8 mouse cellular contexts compared by ENCODE assay signal in the genomic region with DNA sequence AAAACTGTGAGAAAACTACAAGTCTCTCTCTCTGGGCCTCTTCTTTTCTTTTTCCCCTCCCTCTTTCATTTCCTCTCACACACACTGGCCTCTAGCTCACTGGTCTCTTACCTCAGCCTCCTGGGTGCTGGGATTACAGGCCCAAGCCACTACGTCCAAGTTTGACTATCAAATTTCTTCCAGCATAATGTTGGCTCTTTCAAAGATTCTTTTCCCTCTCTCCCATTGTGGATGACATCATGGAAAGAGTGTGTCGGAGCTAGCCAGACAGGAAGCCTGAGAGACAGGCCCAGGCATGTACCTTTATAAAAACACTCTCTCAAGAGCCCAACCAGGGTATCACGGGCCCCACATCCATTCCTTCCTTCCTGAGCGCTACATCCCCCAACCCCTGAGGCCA. TPM values are rescaled to one million over a fixed set of nuclear protein-coding genes. Genes with fewer than 3 reads are reported as not detected.
A peak's percentile ranks its signal among the peaks of the same experiment; 100 is the strongest.
DNase-seq lines count a peak whose midpoint lies in the region; ATAC-seq and TF ChIP-seq lines count a peak whose summit lies in the region.

No protein-coding gene starts in this region.

- 60% methylated on average over 4 of the region's 4 CpGs for WGBS in forebrain, embryonic 13.5 days
- 48% methylated on average over 4 of the region's 4 CpGs for WGBS in forebrain, postnatal 0 days
- 60% methylated on average over 4 of the region's 4 CpGs for WGBS in hindbrain, embryonic 16.5 days
- WGBS in lung, embryonic 14.5 days, result 12% methylated on average over 4 of the region's 4 CpGs

- DNase-seq in forebrain, postnatal 0 days, result no peak
- DNase-seq in forelimb bud, embryonic 11.5 days (ENCODE audit: low read depth, low spot score), result peak; percentile 61
- DNase-seq in lung, embryonic 14.5 days, result peak; percentile 80
- no peak for DNase-seq in left cerebral cortex, postnatal 25 days (ENCODE audit: low spot score in 2 of 2)
- no peak for DNase-seq in thymus, postnatal 36 days
- no peak for DNase-seq in layer of hippocampus, adult 18-20 months (ENCODE audit: low spot score in 2 of 2)

- no peak overlapping the region for H3K9ac ChIP-seq in forebrain, embryonic 13.5 days
- H3K9ac ChIP-seq in forebrain, postnatal 0 days, result no peak overlapping the region
- no peak overlapping the region for H3K9ac ChIP-seq in hindbrain, embryonic 16.5 days (ENCODE audit: low read depth, low read length)
- H3K9ac ChIP-seq in lung, embryonic 14.5 days, result peak overlapping the region; percentile 11; the same call in 1 of the 2 replicates

- peaks cover 20% of the 10 kb centered on the region for H3K4me1 ChIP-seq in forebrain, embryonic 13.5 days
- 0 out of 2 replicates have a peak, but pooled peaks cover 7% of the 10 kb centered on the region for H3K4me1 ChIP-seq in forebrain, postnatal 0 days (ENCODE audit: insufficient read depth)
- peaks cover 15% of the 10 kb centered on the region for H3K4me1 ChIP-seq in hindbrain, embryonic 16.5 days (ENCODE audit: control insufficient read depth, insufficient read depth, low read depth, low read length)
- peaks cover 55% of the 10 kb centered on the region for H3K4me1 ChIP-seq in lung, embryonic 14.5 days (ENCODE audit: insufficient read depth)

- H3K27me3 ChIP-seq in forebrain, embryonic 13.5 days, result no peaks in the 10 kb centered on the region
- H3K27me3 ChIP-seq in forebrain, postnatal 0 days (ENCODE audit: insufficient read depth, low read length), result no peaks in the 10 kb centered on the region
- no peaks in the 10 kb centered on the region for H3K27me3 ChIP-seq in hindbrain, embryonic 16.5 days (replicated peaks; ENCODE audit: control insufficient read depth, insufficient read depth, low read length)
- no peaks in the 10 kb centered on the region for H3K27me3 ChIP-seq in lung, embryonic 14.5 days (ENCODE audit: insufficient read depth, low read length)

- H3K4me3 ChIP-seq in forebrain, embryonic 13.5 days, result no peak overlapping the region
- H3K4me3 ChIP-seq in forebrain, postnatal 0 days (ENCODE audit: low read depth, low read length), result no peak overlapping the region
- H3K4me3 ChIP-seq in hindbrain, embryonic 16.5 days (ENCODE audit: low read length), result no peak overlapping the region
- H3K4me3 ChIP-seq in lung, embryonic 14.5 days (ENCODE audit: low read depth, low read length), result no peak overlapping the region

- H3K36me3 ChIP-seq in forebrain, embryonic 13.5 days (ENCODE audit: poor library complexity, severe bottlenecking), result no peaks in the 10 kb centered on the region; the same call in 1 of the 2 replicates
- H3K36me3 ChIP-seq in forebrain, postnatal 0 days (ENCODE audit: insufficient read depth), result no peaks in the 10 kb centered on the region
- no peaks in the 10 kb centered on the region for H3K36me3 ChIP-seq in hindbrain, embryonic 16.5 days (ENCODE audit: control insufficient read depth, insufficient read depth, low read length)
- H3K36me3 ChIP-seq in lung, embryonic 14.5 days (ENCODE audit: insufficient read depth), result peaks cover 7% of the 10 kb centered on the region; the same call in 1 of the 2 replicates

- H3K27ac ChIP-seq in forebrain, embryonic 13.5 days, result peak overlapping the region; percentile 59; the same call in 1 of the 2 replicates
- H3K27ac ChIP-seq in forebrain, postnatal 0 days (ENCODE audit: low read depth, low read length), result no peak overlapping the region
- H3K27ac ChIP-seq in hindbrain, embryonic 16.5 days (ENCODE audit: low read depth, low read length), result peak overlapping the region; percentile 76
- H3K27ac ChIP-seq in lung, embryonic 14.5 days (ENCODE audit: low read depth), result peak overlapping the region; percentile 95

- no peak for ATAC-seq in forebrain, embryonic 13.5 days
- ATAC-seq in forebrain, postnatal 0 days, result no peak
- ATAC-seq in hindbrain, embryonic 16.5 days, result no peak
- no peak for ATAC-seq in lung, embryonic 14.5 days (ENCODE audit: insufficient read depth)

- H3K4me2 ChIP-seq in forebrain, embryonic 13.5 days, result no peak overlapping the region
- no peak overlapping the region for H3K4me2 ChIP-seq in forebrain, postnatal 0 days (ENCODE audit: low read depth)
- no peak overlapping the region for H3K4me2 ChIP-seq in hindbrain, embryonic 16.5 days (ENCODE audit: low read length)
- no peak overlapping the region for H3K4me2 ChIP-seq in lung, embryonic 14.5 days

- H3K9me3 ChIP-seq in forebrain, embryonic 13.5 days (replicated peaks), result 0 out of 2 replicates have a peak, but pooled peaks cover 6% of the 10 kb centered on the region
- H3K9me3 ChIP-seq in forebrain, postnatal 0 days (ENCODE audit: low read length), result no peaks in the 10 kb centered on the region
- H3K9me3 ChIP-seq in hindbrain, embryonic 16.5 days (ENCODE audit: control insufficient read depth, low read length), result no peaks in the 10 kb centered on the region
- no peaks in the 10 kb centered on the region for H3K9me3 ChIP-seq in lung, embryonic 14.5 days (ENCODE audit: low read depth, low read length)

- intact Hi-C loops in left cerebral cortex, postnatal 25 days (cut with DNase I), result no loop called here

- no peak for TF ChIP-seq CTCF in forebrain, postnatal 0 days (IDR thresholded peaks at IDR 0.05; ENCODE audit: low read depth)
- no peak for TF ChIP-seq CTCF in lung, embryonic 14.5 days (IDR thresholded peaks at IDR 0.05; ENCODE audit: low read depth)

RNA-seq across cellular contexts. Expression of a gene that starts 22.0 kb away (rescaled TPM):
- 10.5 and 11.7 TPM in 2 replicates for polyA plus RNA-seq in forebrain, embryonic 13.5 days (2015; fragmentation: Nextera tagmentation; extraction: Ambion mirVana)
- total RNA-seq in forebrain, postnatal 0 days (2014; rRNA removed), result 27.2 and 36.0 TPM in 2 replicates
- polyA plus RNA-seq in forebrain, postnatal 0 days (2015; fragmentation: Nextera tagmentation; extraction: Ambion mirVana), result 3.0 and 4.6 TPM in 2 replicates
- polyA plus RNA-seq in hindbrain, embryonic 16.5 days (2015; fragmentation: Nextera tagmentation; extraction: Ambion mirVana), result 6.4 and 10.1 TPM in 2 replicates
- 86.6 and 87.0 TPM in 2 replicates for polyA plus RNA-seq in lung, embryonic 14.5 days (2014; fragmentation: Nextera tagmentation; extraction: Ambion mirVana)
- 10 to 100 TPM; 28.5 to 29.2 TPM for total RNA-seq in left cerebral cortex, postnatal 25 days (2021)
- total RNA-seq in layer of hippocampus, adult 18-20 months (2021), result 10 to 100 TPM; 27.4 to 27.8 TPM

Comparison
In these comparisons a context has a peak if more than half of its experiments do, and no peak if none do; other contexts are left out.
1. DNase-seq: peak in forelimb bud, embryonic 11.5 days (single experiment) and lung, embryonic 14.5 days (single experiment); none in forebrain, postnatal 0 days (single experiment), left cerebral cortex, postnatal 25 days (0 of 2), thymus, postnatal 36 days (0 of 2) and layer of hippocampus, adult 18-20 months (0 of 2).